Mouse (Mus musculus) bone marrow, adult 2 months (tissue): Measurements from ENCODE around the gene 1500009C09Rik. TPM values are rescaled to one million over a fixed set of nuclear protein-coding genes. Genes with fewer than 3 reads are reported as not detected.

Experiments used
- H3K27ac ChIP-seq: fragments of 200-500 bp; 2 replicates; pipeline ENCODE4 v1.5.1; 2012; ENCODE audit warnings: low read depth, mild to moderate bottlenecking, control low read depth, inconsistent platforms, low read length; ENCODE audit not compliant: control insufficient read depth, poor library complexity, insufficient read depth
- H3K4me1 ChIP-seq: fragments of 200-500 bp; 2 replicates; pipeline ENCODE4 v1.6.1; 2011; ENCODE audit warnings: low read length; ENCODE audit not compliant: control insufficient read depth, insufficient read depth
- H3K4me3 ChIP-seq: fragments of 200-500 bp; replicated peaks from 2 replicates; pipeline ENCODE3; 2011; ENCODE audit warnings: mild to moderate bottlenecking, low read depth, low read length, control low read depth; ENCODE audit not compliant: control insufficient read depth
- CTCF ChIP-seq: fragments of 200-500 bp; IDR thresholded peaks from 2 replicates; pipeline ENCODE4 v1.5.1; 2011; ENCODE audit warnings: low read length, control low read depth; ENCODE audit not compliant: control insufficient read depth, insufficient read depth
- POLR2A ChIP-seq: fragments of 200-500 bp; IDR thresholded peaks from 2 replicates; pipeline ENCODE4 v1.6.1; 2011; ENCODE audit warnings: low read depth, mild to moderate bottlenecking, control low read depth, low read length, borderline replicate concordance; ENCODE audit not compliant: control insufficient read depth
- WGBS: fragments of 180-500 bp; shearing (Covaris S2); methylation state at CpG from one replicate; pipeline ENCODE4 v1.1.7; 2018; 5-methylcytosine and 5-hydroxymethylcytosine counted together
- polyA plus RNA-seq: library from polyadenylated mRNA; stranded (reverse); fragments of >200 nt; gene quantifications from 2 replicates; pipeline ENCODE4 v1.2.4, GENCODE M21; 2011; ENCODE audit warnings: low replicate concordance; ENCODE audit not compliant: missing spikeins, insufficient read depth, insufficient read length

Gene 1500009C09Rik
- polyA plus RNA-seq, 1 experiment, result not detected

- Histone ChIP-seq H3K4me1 (no peaks in the 10 kb centered on the region), H3K4me3 (no peak overlapping the region), H3K27ac (no peak overlapping the region)
- TF ChIP-seq CTCF, result no peak
- no peak for TF ChIP-seq POLR2A
- WGBS, result 16% methylated on average over 5 of the region's 5 CpGs
These were observed 25.4 kb downstream of the 1500009C09Rik start for GRCm38 (mm10) chr15:82277591-82277990.

DNA sequence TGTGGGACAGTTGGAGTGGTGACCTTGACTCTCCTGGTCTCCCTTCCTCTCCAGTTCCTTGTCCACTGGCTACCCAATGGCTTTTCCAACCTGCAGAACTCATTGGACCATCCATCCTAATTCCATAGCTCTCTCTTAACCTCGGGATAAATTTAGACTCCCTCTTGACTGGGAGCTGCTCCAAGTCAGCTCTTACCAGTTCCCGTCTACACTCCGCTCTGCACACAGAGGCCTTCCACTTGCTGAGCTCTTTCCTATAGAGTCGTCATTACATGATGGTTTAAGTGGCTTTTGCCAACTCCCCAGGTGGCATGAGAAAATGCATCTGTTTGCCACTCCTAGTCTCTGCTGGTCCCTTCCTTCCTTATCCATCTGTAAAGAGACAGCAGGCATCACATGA, 28.4 kb downstream of the 1500009C09Rik start:
- H3K27ac ChIP-seq, result no peak overlapping the region
- H3K4me1 ChIP-seq, result no peaks in the 10 kb centered on the region
- no peak overlapping the region for H3K4me3 ChIP-seq
- WGBS, result 70% methylated on average over 4 of the region's 4 CpGs
- no peak for TF ChIP-seq POLR2A
- TF ChIP-seq CTCF, result no peak

DNA sequence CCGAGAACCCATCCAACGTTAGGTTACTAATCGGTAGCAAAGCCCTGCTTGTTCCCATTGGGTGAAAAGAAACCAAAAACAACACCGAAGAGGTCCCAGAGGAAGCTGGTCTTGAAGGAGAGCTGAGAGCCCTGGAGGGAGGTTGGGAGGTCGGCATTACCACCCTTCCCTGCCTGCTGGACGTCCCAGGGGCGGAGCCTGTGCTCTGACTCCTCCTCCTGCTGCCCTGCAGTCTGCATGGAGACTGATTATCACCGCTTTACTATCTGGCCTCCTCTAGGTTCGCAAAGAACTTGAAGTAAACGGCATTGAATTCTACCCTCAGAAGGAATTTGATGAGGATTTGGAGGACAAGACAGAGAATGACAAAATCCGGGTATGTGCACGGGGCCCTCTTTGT, 34.0 kb downstream of the 1500009C09Rik start:
- Histone ChIP-seq H3K4me1 (no peaks in the 10 kb centered on the region), H3K27ac (no peak overlapping the region), H3K4me3 (no peak overlapping the region)
- TF ChIP-seq POLR2A (no peak), CTCF (no peak)
- 59% methylated on average over 12 of the region's 12 CpGs for WGBS

GRCm38 (mm10) chr15:82290252-82290651, 38.1 kb downstream of the 1500009C09Rik start:
- Histone ChIP-seq H3K4me3 (no peak overlapping the region), H3K27ac (no peak overlapping the region), H3K4me1 (no peaks in the 10 kb centered on the region)
- no peak for TF ChIP-seq POLR2A
- no peak for TF ChIP-seq CTCF
- WGBS, result 48% methylated on average over 7 of the region's 7 CpGs

DNA sequence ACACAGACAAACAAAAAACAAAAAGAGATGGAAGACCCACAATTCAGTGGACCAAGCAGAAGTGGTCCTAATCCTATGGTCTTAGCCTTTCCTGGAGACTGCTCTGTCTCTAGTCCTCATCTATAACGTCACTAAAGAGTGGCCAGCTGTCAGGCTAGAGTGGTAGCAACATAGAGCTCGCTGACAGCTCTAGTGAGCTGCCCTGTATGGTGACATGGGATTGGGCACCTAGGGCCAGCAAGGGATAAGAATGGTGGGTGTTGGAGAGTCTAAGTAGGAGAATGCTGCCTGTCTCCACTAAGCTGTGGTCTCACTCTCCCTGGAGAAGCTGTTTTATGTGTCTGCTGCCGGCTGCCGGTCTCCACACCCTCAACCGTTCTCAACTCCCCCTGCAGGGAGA, 40.7 kb downstream of the 1500009C09Rik start:
- H3K4me3 ChIP-seq, result no peak overlapping the region
- no peaks in the 10 kb centered on the region for H3K4me1 ChIP-seq
- 37% methylated on average over 5 of the region's 5 CpGs for WGBS
- no peak overlapping the region for H3K27ac ChIP-seq
- TF ChIP-seq POLR2A (no peak), CTCF (no peak)

DNA sequence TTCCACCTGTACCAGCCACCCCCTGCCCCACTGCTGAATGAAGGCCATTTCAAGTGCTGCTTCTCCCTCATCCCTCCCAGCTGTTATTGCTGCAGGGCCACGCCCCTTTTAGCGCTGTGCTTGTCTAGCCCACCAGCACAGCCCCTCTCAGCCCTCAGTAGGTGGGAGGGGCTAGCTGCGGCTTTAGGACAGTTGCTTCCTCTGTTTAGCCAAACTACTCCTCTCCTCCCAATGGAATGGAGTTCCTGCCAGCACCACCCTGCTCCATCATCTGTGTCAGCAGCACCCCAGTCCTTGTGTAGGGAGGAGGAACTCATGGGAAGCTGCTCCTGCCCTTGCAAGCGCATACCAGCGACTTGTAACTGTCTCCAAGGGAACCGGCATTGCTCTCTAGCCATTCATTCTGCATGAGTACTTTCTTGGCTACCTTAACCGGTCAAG, 41.1 kb downstream of the 1500009C09Rik start:
- 26% methylated on average over 7 of the region's 7 CpGs for whole genome bisulfite sequencing
- Histone ChIP-seq H3K27ac (no peak overlapping the region), H3K4me3 (no peak overlapping the region), H3K4me1 (no peaks in the 10 kb centered on the region)
- no peak for TF ChIP-seq POLR2A
- TF ChIP-seq CTCF, result no peak

DNA sequence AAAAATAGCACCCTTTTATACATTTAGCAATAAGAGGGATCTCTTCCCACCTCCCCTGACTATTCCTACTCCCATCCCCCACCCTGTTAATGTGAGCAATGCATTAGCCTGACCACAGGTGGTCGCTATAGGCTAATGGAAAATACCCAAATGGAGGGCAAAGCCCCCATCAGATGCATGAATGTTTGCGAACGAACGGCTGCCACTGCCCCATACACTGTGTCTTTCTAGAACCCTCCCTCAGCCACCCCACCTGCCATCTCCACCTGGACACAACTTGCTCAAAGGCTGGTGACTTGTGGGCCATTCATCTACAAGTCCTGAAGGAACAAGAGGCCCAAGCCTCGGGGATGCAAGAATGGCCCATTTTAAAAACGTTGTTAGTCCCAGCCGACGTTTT, 41.9 kb downstream of the 1500009C09Rik start:
- whole genome bisulfite sequencing, result 44% methylated on average over 8 of the region's 8 CpGs
- Histone ChIP-seq H3K27ac (no peak overlapping the region), H3K4me3 (no peak overlapping the region), H3K4me1 (no peaks in the 10 kb centered on the region)
- TF ChIP-seq CTCF, result peak; percentile 8; the same call in 1 of the 2 replicates
- TF ChIP-seq POLR2A, result no peak

GRCm38 (mm10) chr15:82298764-82299561, 46.8 kb downstream of the 1500009C09Rik start, which contains the start of gene Wbp2nl:
Gene Wbp2nl (plus strand): TSS chr15:82298954.
- H3K27ac ChIP-seq, result no peak within 1 kb of the TSS
- 69% methylated on average over 39 of the region's 39 CpGs for WGBS
- H3K4me3 ChIP-seq, result no peak within 1 kb of the TSS
- no peaks in the 10 kb centered on the region for H3K4me1 ChIP-seq
- TF ChIP-seq CTCF (no peak), POLR2A (no peak)

GRCm38 (mm10) chr15:82307107-82307506, 54.9 kb downstream of the 1500009C09Rik start:
- 89% methylated on average over 3 of the region's 3 CpGs for WGBS
- Histone ChIP-seq H3K4me3 (no peak overlapping the region), H3K4me1 (no peaks in the 10 kb centered on the region; the same call in 1 of the 2 replicates), H3K27ac (no peak overlapping the region)
- TF ChIP-seq POLR2A (no peak), CTCF (no peak)

- Histone ChIP-seq H3K27ac (no peak overlapping the region), H3K4me3 (no peak overlapping the region), H3K4me1 (no peaks in the 10 kb centered on the region; the same call in 1 of the 2 replicates)
- WGBS, result 88% methylated on average over 3 of the region's 3 CpGs
- TF ChIP-seq POLR2A (no peak), CTCF (no peak)
These were observed 56.2 kb downstream of the 1500009C09Rik start for GRCm38 (mm10) chr15:82308416-82308815.

Other genes with a start within 250 kb of the 1500009C09Rik start
- 12.5 and 22.7 TPM in 2 replicates for gene Desi1, start 218.5 kb upstream of the 1500009C09Rik start, polyA plus RNA-seq
- 119 and 144 TPM in 2 replicates for gene Snu13, start 204.8 kb upstream of the 1500009C09Rik start, polyA plus RNA-seq
- not detected in 2 replicates for gene 4930407I10Rik, start 193.2 kb upstream of the 1500009C09Rik start, polyA plus RNA-seq
- not detected in 2 replicates for gene Mei1, start 182.4 kb upstream of the 1500009C09Rik start, polyA plus RNA-seq
- gene Ccdc134, start 124.5 kb upstream of the 1500009C09Rik start, polyA plus RNA-seq, result 23.8 and 28.2 TPM in 2 replicates
- 19.3 and 46.3 TPM in 2 replicates for gene Srebf2, start 105.2 kb upstream of the 1500009C09Rik start, polyA plus RNA-seq
- 0.77 and 1.9 TPM in 2 replicates for gene Shisa8, start 39.6 kb upstream of the 1500009C09Rik start, polyA plus RNA-seq
- 12.1 and 24.9 TPM in 2 replicates for gene Tnfrsf13c, start 28.0 kb upstream of the 1500009C09Rik start, polyA plus RNA-seq
- 19.5 and 21.2 TPM in 2 replicates for gene Cenpm, start 7.6 kb upstream of the 1500009C09Rik start, polyA plus RNA-seq
- 2.0 TPM in 1 of 2 replicates, not detected in the other for gene Sept3, start 22.5 kb downstream of the 1500009C09Rik start, polyA plus RNA-seq
- not detected in 2 replicates for gene Wbp2nl, start 46.6 kb downstream of the 1500009C09Rik start, polyA plus RNA-seq
- gene Naga, start 86.5 kb downstream of the 1500009C09Rik start, polyA plus RNA-seq, result 35.6 and 49.3 TPM in 2 replicates
- 22.5 and 34.5 TPM in 2 replicates for gene Pheta2, start 86.5 kb downstream of the 1500009C09Rik start, polyA plus RNA-seq
- gene Smdt1, start 86.6 kb downstream of the 1500009C09Rik start, polyA plus RNA-seq, result 121 and 216 TPM in 2 replicates
- 120 and 208 TPM in 2 replicates for gene Ndufa6, start 101.9 kb downstream of the 1500009C09Rik start, polyA plus RNA-seq
- gene Cyp2d22, start 127.9 kb downstream of the 1500009C09Rik start, polyA plus RNA-seq, result 5.2 and 7.2 TPM in 2 replicates
- not detected in 2 replicates for gene Cyp2d11, start 141.6 kb downstream of the 1500009C09Rik start, polyA plus RNA-seq
- 1.4 and 3.4 TPM in 2 replicates for gene Cyp2d10, start 154.8 kb downstream of the 1500009C09Rik start, polyA plus RNA-seq
- gene Cyp2d9, start 181.0 kb downstream of the 1500009C09Rik start, polyA plus RNA-seq, result 1.3 and 5.0 TPM in 2 replicates